Mouse (Mus musculus) MEL (cell line): ENCODE data around the gene Maoa. TPM values are rescaled to one million over a fixed set of nuclear protein-coding genes. Genes with fewer than 3 reads are reported as not detected.

Source experiments
- polyA plus RNA-seq, 2 experiments: library from polyadenylated mRNA; stranded (reverse) in 1 of 2; unstranded in 1 of 2; fragments of >175 nt in 1 of 2; fragments of >200 nt in 1 of 2; gene quantifications; 2 replicates each; pipeline versions ENCODE4 v1.2.1 to v1.2.4; 2012; ENCODE audit warnings: low replicate concordance in 2 of 2, low read depth in 1 of 2; ENCODE audit not compliant: insufficient read length in 2 of 2, insufficient read depth in 1 of 2, missing spikeins in 1 of 2
- total RNA-seq: library from RNA; depleted of rRNA; stranded (reverse); fragments of 300-350 nt; gene quantifications from 2 replicates; pipeline ENCODE4 v1.2.3, GENCODE M21; 2012; rRNA removed

The Maoa gene
- total and polyA plus RNA-seq, 3 experiments = not detected

Other genes with a start within 250 kb of the Maoa start
- not detected in 2 replicates for gene Cypt1, start 96.8 kb upstream of the Maoa start, total RNA-seq
- gene Cypt1, start 96.8 kb upstream of the Maoa start, polyA plus RNA-seq = not detected
- gene Maob, start 197.7 kb downstream of the Maoa start, total RNA-seq = not detected in 2 replicates
- gene Maob, start 197.7 kb downstream of the Maoa start, polyA plus RNA-seq = not detected